Mouse (Mus musculus): ENCODE results near the gene Plcd1. TPM values are rescaled to one million over a fixed set of nuclear protein-coding genes. Genes with fewer than 3 reads are reported as not detected.

Plcd1 gene
- polyA plus RNA-seq, 1 experiment from 2014 or later: 30.9 TPM

DNA sequence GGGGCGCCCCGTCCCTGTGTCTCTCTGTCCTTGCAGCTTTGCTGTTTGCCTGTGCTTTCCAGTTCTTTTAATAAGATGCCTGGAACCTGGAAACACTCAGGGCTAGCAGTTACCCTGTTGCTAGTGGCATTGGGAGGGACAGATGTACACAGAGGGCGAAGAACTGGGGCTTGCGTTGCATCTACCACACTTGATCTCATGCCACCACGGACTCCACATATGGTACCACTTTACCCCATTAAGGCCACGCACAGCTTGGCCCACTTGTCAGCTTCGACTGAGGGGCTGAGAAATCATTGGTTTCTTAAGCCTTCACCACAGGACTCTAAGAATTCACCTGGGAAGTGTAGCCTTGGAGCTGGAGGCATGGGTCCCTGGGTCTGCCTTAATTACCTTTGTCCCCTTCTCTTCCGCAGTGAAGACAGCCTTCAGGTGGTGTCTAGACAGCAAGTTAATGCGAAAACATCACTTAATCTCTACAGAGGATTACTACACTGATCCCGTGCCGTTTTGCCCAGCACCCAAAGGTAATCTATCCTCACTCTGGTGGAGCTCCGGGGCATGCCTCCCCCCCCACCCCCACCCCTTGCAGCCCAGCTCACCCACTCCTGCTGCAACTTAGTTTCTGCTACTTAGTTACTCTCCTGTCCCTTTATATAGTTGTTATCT is 16.5 kb upstream of the Plcd1 start:
- WGBS: 25% methylated on average over 12 of the region's 12 CpGs
- no peak for ATAC-seq (ENCODE audit: insufficient number of reproducible peaks, insufficient read depth, low FRiP score, low TSS enrichment, low read depth)
- peak overlapping the region; percentile 52 for H3K27ac ChIP-seq

DNA sequence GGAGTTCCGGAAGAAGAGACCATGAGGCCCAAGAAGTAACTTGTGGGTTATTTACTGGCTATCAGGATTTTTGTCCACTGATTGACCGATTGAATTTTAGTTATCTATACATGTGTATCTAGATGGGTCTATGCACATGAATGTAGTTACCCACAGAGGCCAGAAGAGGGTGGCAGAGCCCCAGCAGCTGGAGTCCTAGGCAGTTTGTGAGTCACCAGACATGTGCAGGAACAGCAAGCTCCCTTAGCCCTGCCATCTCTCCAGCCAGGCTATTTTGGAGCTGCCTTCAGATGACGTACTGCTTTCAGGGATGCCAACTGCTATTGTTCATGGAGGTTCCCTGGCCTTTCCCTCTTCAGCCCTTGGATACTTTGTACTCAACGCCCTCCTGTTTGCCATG is 14.3 kb upstream of the Plcd1 start:
- peaks cover 27% of the 10 kb centered on the region for H3K4me1 ChIP-seq
- WGBS: 82% methylated on average over 4 of the region's 4 CpGs
- no peaks in the 10 kb centered on the region for H3K9me3 ChIP-seq
- no peak for ATAC-seq (ENCODE audit: insufficient number of reproducible peaks, insufficient read depth, low FRiP score, low TSS enrichment, low read depth)
- H3K36me3 ChIP-seq: no peaks in the 10 kb centered on the region
- H3K27me3 ChIP-seq: peaks cover 14% of the 10 kb centered on the region
- H3K9ac ChIP-seq: no peak overlapping the region
- no peak overlapping the region for H3K27ac ChIP-seq
- H3K4me2 ChIP-seq: no peak overlapping the region
- H3K4me3 ChIP-seq: no peak overlapping the region

More for the DNA sequence above, 16.5 kb upstream of the Plcd1 start:
- Histone ChIP-seq H3K4me2 (no peak overlapping the region), H3K9me3 (no peaks in the 10 kb centered on the region), H3K27me3 (no peaks in the 10 kb centered on the region), H3K9ac (no peak overlapping the region), H3K36me3 (no peaks in the 10 kb centered on the region), H3K4me1 (peaks cover 21% of the 10 kb centered on the region), H3K4me3 (no peak overlapping the region)

DNA sequence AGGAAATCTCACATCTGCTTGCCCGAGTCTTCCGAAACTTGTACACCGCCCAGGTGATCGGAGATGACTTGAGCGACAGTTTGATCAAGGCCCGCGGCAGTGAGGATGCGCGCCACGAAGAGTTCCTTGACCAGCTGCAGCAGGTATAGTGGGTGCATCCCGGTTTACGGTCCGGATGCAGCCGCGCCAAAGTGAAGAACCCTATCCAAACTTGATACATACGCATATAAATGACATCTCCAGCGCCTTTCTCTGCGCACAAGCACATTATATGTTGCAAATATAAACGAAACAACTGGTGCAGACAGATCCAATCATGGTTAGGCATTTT is 9.4 kb upstream of the Plcd1 start:
- peak overlapping the region; percentile 67 for H3K9ac ChIP-seq
- ATAC-seq (ENCODE audit: insufficient number of reproducible peaks, insufficient read depth, low FRiP score, low TSS enrichment, low read depth): no peak
- WGBS: 2% methylated on average over 19 of the region's 19 CpGs

DNA sequence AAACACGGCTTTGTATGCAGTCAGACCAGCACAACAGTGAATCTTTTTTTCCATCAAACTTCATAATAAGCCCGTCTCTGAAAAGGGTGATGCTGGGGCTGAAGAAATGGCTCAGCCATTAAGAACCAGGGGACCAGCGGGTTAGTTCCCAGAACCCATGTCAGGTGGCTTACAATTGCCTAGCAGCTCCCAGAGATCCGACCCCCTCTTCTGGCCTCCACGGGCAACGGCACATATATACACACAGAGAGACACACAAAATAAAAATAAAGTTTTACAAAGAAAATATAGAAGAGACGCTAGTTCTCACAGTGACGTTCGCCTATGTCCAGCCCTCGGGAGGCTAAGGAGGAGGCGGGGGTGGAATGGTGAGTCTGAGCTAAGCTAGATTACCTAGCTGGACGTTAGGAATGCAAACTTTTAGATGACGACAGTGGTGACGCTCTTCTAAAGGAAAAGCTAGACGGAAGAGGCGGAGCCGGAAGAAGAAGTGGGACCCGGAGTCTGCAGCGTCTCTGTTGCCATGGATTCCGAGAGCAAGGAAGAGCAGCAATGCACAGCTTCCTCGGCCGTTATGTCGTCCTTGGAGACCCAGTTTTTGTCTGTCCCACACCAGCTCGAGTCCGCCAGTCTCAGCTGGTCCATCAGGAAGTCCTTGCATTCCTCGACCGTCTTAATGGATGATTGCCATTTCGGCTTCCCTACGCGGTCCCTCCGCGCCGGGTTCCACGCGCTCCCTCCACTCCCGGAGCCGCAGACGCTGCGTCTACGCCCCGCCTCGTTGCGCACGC is 8.9 kb upstream of the Plcd1 start, which contains the start of gene Dlec1:
TSS of gene Dlec1 (plus strand) at position 487 of the 791 bp plus-strand sequence.
- Histone ChIP-seq H3K4me3 (peak within 1 kb of the TSS; percentile 51), H3K9ac (peak within 1 kb of the TSS; percentile 67), H3K9me3 (no peaks in the 10 kb centered on the region), H3K4me1 (peaks cover 19% of the 10 kb centered on the region), H3K36me3 (no peaks in the 10 kb centered on the region), H3K27me3 (peaks cover 14% of the 10 kb centered on the region), H3K27ac (0 out of 2 replicates have a peak within 1 kb of the TSS, but pooled peaks have one; percentile 28), H3K4me2 (peak within 1 kb of the TSS; percentile 86)
- WGBS: 3% methylated on average over 44 of the region's 44 CpGs
- no peak; the same call in 1 of the 2 replicates for ATAC-seq (ENCODE audit: insufficient number of reproducible peaks, insufficient read depth, low FRiP score, low TSS enrichment, low read depth)

More for the DNA sequence above, 9.4 kb upstream of the Plcd1 start:
- H3K9me3 ChIP-seq: no peaks in the 10 kb centered on the region
- peaks cover 14% of the 10 kb centered on the region for H3K27me3 ChIP-seq
- H3K4me1 ChIP-seq: peaks cover 19% of the 10 kb centered on the region
- peak overlapping the region; percentile 86 for H3K4me2 ChIP-seq
- H3K4me3 ChIP-seq: peak overlapping the region; percentile 51
- no peak overlapping the region for H3K27ac ChIP-seq
- H3K36me3 ChIP-seq: no peaks in the 10 kb centered on the region

DNA sequence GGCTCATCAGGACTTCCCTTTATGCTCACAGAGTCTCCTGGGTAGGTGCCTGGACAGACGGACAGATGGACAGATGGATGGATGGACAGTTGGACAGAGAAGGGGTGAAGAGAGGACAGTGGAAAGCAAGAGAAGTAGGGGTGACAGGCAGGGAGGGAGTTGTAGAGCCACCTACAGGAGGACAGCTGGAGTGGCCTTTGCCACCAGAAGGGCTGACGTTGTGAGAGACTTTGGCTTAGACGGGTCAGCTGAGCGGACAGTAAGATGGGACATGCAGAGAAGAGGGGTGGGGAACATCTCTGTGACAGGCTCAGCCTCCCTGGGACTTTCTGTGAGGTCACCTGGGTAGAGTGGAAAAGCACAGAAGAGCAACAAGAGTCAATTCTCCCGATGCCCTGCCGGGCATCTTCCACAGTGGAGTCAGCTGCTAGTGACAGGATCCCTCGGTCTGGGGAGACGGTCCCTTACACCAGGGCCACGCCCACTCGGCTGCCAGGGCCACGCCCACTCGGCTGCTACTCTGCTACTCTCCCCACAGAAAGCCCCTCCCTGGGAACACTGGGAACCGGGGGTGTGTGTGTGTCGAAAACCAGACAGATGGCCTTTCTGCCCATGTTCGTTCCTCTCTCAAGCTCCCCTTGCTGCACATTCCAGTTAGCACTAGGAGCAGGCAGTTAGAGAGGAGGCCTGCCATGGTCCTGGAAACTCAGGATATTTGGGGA is 7.0 kb upstream of the Plcd1 start:
- Histone ChIP-seq H3K36me3 (no peaks in the 10 kb centered on the region), H3K27ac (no peak overlapping the region), H3K4me2 (0 out of 2 replicates have a peak overlapping the region, but pooled peaks have one; percentile 18), H3K4me1 (peaks cover 22% of the 10 kb centered on the region), H3K27me3 (peaks cover 18% of the 10 kb centered on the region), H3K9ac (0 out of 2 replicates have a peak overlapping the region, but pooled peaks have one; percentile 36), H3K4me3 (no peak overlapping the region), H3K9me3 (no peaks in the 10 kb centered on the region)
- WGBS: 12% methylated on average over 15 of the region's 15 CpGs
- no peak for ATAC-seq (ENCODE audit: insufficient number of reproducible peaks, insufficient read depth, low FRiP score, low TSS enrichment, low read depth)

DNA sequence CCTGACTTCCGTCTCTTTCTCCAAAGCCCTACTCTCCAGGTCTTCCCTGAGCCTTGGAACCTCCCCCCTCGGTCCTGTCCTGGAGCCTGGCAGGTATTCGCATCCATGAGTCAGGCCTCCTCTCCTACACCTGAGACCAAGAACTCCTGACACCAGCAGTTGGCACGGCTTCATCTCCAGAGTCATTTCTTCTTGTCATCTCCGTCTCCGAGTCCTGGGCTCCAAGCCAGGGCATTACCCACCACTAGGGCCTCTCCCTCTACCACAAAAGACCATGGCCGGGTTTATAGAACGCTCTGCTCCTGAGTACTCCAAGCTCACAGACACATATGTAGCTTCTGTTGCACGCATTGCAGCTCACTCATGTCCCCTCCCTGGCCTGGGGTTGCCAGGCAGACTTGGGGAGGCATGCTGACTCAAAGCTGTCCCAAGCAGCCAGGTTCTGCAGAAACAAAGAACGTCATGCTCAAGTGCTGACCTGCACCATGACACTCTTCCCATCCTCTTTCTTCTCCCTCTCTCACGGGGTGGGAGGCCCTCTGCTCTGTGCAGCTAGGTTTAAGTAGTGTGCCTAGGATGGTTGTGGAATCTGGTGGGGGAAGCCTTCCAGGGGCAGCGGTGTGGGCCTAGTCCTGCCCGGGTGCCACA is 1.3 kb upstream of the Plcd1 start:
- no peak for ATAC-seq (ENCODE audit: insufficient number of reproducible peaks, insufficient read depth, low FRiP score, low TSS enrichment, low read depth)
- Histone ChIP-seq H3K36me3 (no peaks in the 10 kb centered on the region), H3K9me3 (no peaks in the 10 kb centered on the region), H3K27ac (peak overlapping the region; percentile 72), H3K4me3 (no peak overlapping the region), H3K9ac (0 out of 2 replicates have a peak overlapping the region, but pooled peaks have one; percentile 17), H3K4me2 (no peak overlapping the region), H3K4me1 (peaks cover 34% of the 10 kb centered on the region), H3K27me3 (peaks cover 22% of the 10 kb centered on the region)
- WGBS: 65% methylated on average over 13 of the region's 13 CpGs

- no peaks in the 10 kb centered on the region for H3K9me3 ChIP-seq
- peak overlapping the region; percentile 5; the same call in 1 of the 2 replicates for H3K27ac ChIP-seq
- no peaks in the 10 kb centered on the region for H3K36me3 ChIP-seq
- H3K27me3 ChIP-seq: peaks cover 22% of the 10 kb centered on the region
- ATAC-seq (ENCODE audit: insufficient number of reproducible peaks, insufficient read depth, low FRiP score, low TSS enrichment, low read depth): no peak
- peak overlapping the region; percentile 76 for H3K9ac ChIP-seq
- WGBS: 3% methylated on average over 44 of the region's 45 CpGs
- peak overlapping the region; percentile 64 for H3K4me3 ChIP-seq
- peaks cover 48% of the 10 kb centered on the region for H3K4me1 ChIP-seq
- H3K4me2 ChIP-seq: peak overlapping the region; percentile 90
Observed at GRCm38 (mm10) chr9:119092473-119093418, 556 bp downstream of the Plcd1 start.

- H3K27me3 ChIP-seq: peaks cover 20% of the 10 kb centered on the region
- no peak for ATAC-seq (ENCODE audit: insufficient number of reproducible peaks, insufficient read depth, low FRiP score, low TSS enrichment, low read depth)
- 55% methylated on average over 12 of the region's 12 CpGs for WGBS
- peak overlapping the region; percentile 90 for H3K4me2 ChIP-seq
- no peak overlapping the region; the same call in 1 of the 2 replicates for H3K27ac ChIP-seq
- H3K4me3 ChIP-seq: peak overlapping the region; percentile 64
- H3K4me1 ChIP-seq: peaks cover 52% of the 10 kb centered on the region
- H3K36me3 ChIP-seq: no peaks in the 10 kb centered on the region
- H3K9me3 ChIP-seq: no peaks in the 10 kb centered on the region
- peak overlapping the region; percentile 12; the same call in 1 of the 2 replicates for H3K9ac ChIP-seq
Observed at GRCm38 (mm10) chr9:119091581-119092310, 1.6 kb downstream of the Plcd1 start.

DNA sequence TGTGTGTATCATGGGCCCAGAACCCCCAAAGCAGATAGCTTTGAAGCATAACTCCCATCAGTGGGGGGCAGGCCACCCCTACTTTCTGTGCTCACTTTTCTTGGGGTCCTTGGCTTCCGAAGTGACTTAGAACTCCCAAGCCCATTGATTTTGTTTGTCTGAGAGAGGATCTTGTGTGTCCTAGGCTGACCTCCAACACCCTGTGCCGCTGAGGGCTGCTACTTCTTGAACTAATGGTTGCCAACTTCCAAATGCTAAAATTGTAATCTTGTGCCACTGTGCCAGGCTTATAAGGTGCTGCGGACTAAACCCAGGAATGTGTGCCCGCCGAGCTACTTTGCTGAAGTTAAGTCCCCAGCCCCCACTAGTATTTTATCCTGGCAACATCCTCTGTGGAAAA is 2.8 kb downstream of the Plcd1 start:
- no peak overlapping the region for H3K27ac ChIP-seq
- peaks cover 17% of the 10 kb centered on the region for H3K27me3 ChIP-seq
- 93% methylated on average over 5 of the region's 5 CpGs for WGBS
- no peak overlapping the region for H3K4me2 ChIP-seq
- peaks cover 54% of the 10 kb centered on the region for H3K4me1 ChIP-seq
- no peak for ATAC-seq (ENCODE audit: insufficient number of reproducible peaks, insufficient read depth, low FRiP score, low TSS enrichment, low read depth)
- H3K4me3 ChIP-seq: no peak overlapping the region
- no peaks in the 10 kb centered on the region for H3K36me3 ChIP-seq
- no peak overlapping the region for H3K9ac ChIP-seq
- H3K9me3 ChIP-seq: no peaks in the 10 kb centered on the region

DNA sequence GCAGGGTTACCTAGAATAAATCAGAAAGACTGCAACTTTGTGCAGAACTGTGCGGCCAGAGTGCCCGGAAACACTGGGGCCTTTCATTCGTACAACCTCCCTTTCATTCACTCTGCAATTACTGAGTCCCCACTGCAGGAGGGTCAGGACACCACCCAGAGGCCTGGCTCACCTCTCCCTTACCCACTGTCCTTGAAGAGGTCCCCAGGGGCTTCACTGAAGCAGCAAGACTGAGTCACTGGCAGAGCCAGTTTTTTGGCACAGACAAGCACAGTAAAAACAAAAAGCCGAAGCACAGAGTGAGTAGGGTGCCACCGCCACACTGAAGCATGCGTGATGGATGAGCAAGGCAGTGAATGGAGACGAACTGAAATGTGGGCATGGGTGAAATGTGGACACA is 3.9 kb downstream of the Plcd1 start:
- no peak for ATAC-seq (ENCODE audit: insufficient number of reproducible peaks, insufficient read depth, low FRiP score, low TSS enrichment, low read depth)
- Histone ChIP-seq H3K27ac (no peak overlapping the region), H3K36me3 (peaks cover 1% of the 10 kb centered on the region; the same call in 1 of the 2 replicates), H3K27me3 (peaks cover 16% of the 10 kb centered on the region), H3K4me2 (no peak overlapping the region), H3K9me3 (no peaks in the 10 kb centered on the region), H3K4me1 (peaks cover 46% of the 10 kb centered on the region), H3K9ac (no peak overlapping the region), H3K4me3 (no peak overlapping the region)
- 53% methylated on average over 7 of the region's 7 CpGs for WGBS
